Mouse (Mus musculus) lung, embryonic 15.5 days (tissue): ENCODE measurements around the gene Nav2. TPM values are rescaled to one million over a fixed set of nuclear protein-coding genes. Genes with fewer than 3 reads are reported as not detected.

Experiments
- ATAC-seq: fragments of 200-750 bp; cut with Nextera tagmentation; 2 replicates; pipeline ENCODE4 v1.8.0; 2017; ENCODE audit warnings: moderate number of reproducible peaks, borderline replicate concordance; ENCODE audit not compliant: low FRiP score, low TSS enrichment; ENCODE audit errors: extremely low read depth
- H3K27ac ChIP-seq: fragments of 300-500 bp; sonication (generic); 2 replicates; pipeline ENCODE4 v1.5.1; 2015; ENCODE audit warnings: moderate library complexity, mild to moderate bottlenecking, inconsistent platforms
- H3K27me3 ChIP-seq: fragments of 300-500 bp; sonication (generic); 2 replicates; pipeline ENCODE4 v1.6.1; 2015; ENCODE audit warnings: inconsistent platforms
- H3K36me3 ChIP-seq: fragments of 300-500 bp; sonication (generic); 2 replicates; pipeline ENCODE4 v1.6.1; 2015; ENCODE audit warnings: inconsistent platforms
- H3K4me1 ChIP-seq: fragments of 300-500 bp; sonication (generic); 2 replicates; pipeline ENCODE4 v1.6.1; 2015; ENCODE audit warnings: inconsistent platforms
- H3K4me2 ChIP-seq: fragments of 300-500 bp; sonication (generic); 2 replicates; pipeline ENCODE4 v1.6.1; 2015; ENCODE audit warnings: inconsistent platforms, mild to moderate bottlenecking, moderate library complexity
- H3K4me3 ChIP-seq: fragments of 300-500 bp; sonication (generic); 2 replicates; pipeline ENCODE4 v1.5.1; 2015; ENCODE audit warnings: mild to moderate bottlenecking, inconsistent platforms
- H3K9ac ChIP-seq: fragments of 300-500 bp; sonication (generic); 2 replicates; pipeline ENCODE4 v1.6.1; 2015; ENCODE audit warnings: inconsistent platforms
- H3K9me3 ChIP-seq: fragments of 300-500 bp; sonication (generic); 2 replicates; pipeline ENCODE4 v1.6.1; 2016; ENCODE audit warnings: inconsistent platforms
- WGBS: fragments of 180-500 bp; shearing (Covaris S2); methylation state at CpG from one replicate; pipeline ENCODE4 v1.1.7; 2015; 5-methylcytosine and 5-hydroxymethylcytosine counted together
- polyA plus RNA-seq: library from polyadenylated mRNA; unstranded; fragments of >200 nt; fragmentation: Nextera tagmentation; extraction: Ambion mirVana; gene quantifications from 2 replicates; pipeline ENCODE4 v1.2.1, GENCODE M21; 2015

Gene Nav2
- polyA plus RNA-seq, 1 experiment from 2014 or later = 27.6 TPM

DNA sequence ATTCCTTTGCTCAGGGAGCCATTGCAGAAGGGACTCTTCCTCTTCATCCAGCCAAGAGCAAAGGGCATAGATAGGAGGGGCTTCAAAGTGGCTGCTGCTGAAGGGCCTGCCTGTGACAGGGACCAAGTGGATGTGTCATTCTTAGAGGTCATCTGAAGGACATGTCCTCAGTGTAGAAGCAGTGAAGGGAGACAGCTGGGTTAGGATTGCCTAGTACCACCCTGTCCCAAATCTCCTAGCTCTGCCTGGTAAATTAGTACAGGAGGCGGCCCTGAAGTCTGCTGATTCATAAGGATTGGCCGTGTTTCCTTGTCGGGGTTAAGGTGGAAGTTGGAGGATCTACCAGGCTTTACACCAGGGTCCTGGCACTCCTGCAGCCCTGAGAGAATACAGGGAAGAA, 691.4 kb downstream of the Nav2 start:
- Histone ChIP-seq H3K9ac (no peak overlapping the region), H3K4me2 (no peak overlapping the region), H3K4me1 (0 out of 2 replicates have a peak, but pooled peaks cover 7% of the 10 kb centered on the region), H3K27me3 (no peaks in the 10 kb centered on the region), H3K27ac (no peak overlapping the region), H3K9me3 (no peaks in the 10 kb centered on the region), H3K36me3 (peaks cover 34% of the 10 kb centered on the region), H3K4me3 (no peak overlapping the region)
- peak; percentile 30; the same call in 1 of the 2 replicates for ATAC-seq
- WGBS = 69% methylated on average over 3 of the region's 3 CpGs

DNA sequence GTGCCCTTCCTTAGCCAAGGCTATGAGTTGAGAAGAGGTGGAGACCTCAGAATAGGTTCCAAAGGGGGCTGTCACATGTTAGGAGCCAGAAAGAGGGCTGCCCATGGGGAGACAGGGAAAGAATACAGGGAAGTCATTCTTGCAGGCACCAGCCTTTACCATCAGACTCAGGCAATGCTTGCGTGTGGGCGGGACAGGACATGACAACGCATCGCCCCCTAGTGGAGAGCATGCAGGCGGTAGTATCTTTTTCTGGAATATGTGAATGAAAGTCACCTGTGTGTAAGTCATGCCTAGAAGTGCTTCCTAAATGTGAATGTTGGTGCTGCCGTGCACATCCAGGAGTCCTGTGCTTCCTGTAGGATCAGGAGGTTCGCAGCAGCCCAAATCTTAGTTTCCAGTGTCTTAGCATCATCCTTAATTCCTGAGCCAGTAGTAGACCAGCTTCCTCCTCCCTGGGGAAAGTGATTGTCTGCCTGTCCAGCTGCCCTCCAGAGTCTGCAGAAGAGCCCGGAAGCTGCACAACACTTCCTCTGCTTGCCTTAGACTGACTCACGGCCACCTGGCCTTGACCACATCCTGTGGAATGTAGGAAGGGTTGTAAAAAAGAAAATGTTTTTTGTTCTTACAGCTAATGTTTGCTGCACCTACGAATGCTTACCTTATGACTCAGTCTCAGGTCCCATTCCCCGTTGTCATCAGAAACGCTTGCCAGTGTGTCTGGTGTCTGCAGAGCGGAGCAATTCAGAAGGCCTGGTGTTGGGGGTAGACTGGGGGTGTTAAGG, 692.9 kb downstream of the Nav2 start:
- 0 out of 2 replicates have a peak, but pooled peaks cover 7% of the 10 kb centered on the region for H3K4me1 ChIP-seq
- no peak overlapping the region for H3K9ac ChIP-seq
- no peaks in the 10 kb centered on the region for H3K9me3 ChIP-seq
- H3K4me3 ChIP-seq = no peak overlapping the region
- no peaks in the 10 kb centered on the region for H3K27me3 ChIP-seq
- no peak overlapping the region for H3K4me2 ChIP-seq
- ATAC-seq = peak; percentile 51; the same call in 1 of the 2 replicates
- 44% methylated on average over 13 of the region's 13 CpGs for WGBS
- 0 out of 2 replicates have a peak overlapping the region, but pooled peaks have one; percentile 3 for H3K27ac ChIP-seq
- peaks cover 28% of the 10 kb centered on the region for H3K36me3 ChIP-seq

DNA sequence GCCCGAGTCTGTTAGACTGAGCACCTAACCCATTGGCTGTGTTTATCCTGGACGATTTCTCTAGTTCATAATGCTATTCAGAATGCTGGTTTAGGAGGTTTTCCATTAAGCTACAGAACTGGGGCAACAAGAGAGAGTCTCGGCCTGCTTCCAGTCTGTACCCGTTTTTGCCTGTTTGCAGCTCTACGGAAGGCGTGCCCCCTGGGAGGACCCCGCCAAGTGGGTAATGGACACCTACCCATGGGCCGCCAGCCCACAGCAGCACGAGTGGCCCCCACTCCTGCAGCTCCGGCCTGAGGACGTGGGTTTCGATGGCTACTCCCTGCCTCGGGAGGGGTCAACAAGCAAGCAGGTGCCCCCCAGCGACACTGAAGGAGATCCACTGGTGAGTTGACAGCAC, 695.7 kb downstream of the Nav2 start:
- ATAC-seq = no peak
- Histone ChIP-seq H3K4me3 (no peak overlapping the region), H3K4me1 (0 out of 2 replicates have a peak, but pooled peaks cover 7% of the 10 kb centered on the region), H3K27ac (no peak overlapping the region), H3K9ac (no peak overlapping the region), H3K36me3 (peaks cover 8% of the 10 kb centered on the region), H3K27me3 (no peaks in the 10 kb centered on the region), H3K4me2 (no peak overlapping the region), H3K9me3 (no peaks in the 10 kb centered on the region)
- 89% methylated on average over 14 of the region's 14 CpGs for WGBS

DNA sequence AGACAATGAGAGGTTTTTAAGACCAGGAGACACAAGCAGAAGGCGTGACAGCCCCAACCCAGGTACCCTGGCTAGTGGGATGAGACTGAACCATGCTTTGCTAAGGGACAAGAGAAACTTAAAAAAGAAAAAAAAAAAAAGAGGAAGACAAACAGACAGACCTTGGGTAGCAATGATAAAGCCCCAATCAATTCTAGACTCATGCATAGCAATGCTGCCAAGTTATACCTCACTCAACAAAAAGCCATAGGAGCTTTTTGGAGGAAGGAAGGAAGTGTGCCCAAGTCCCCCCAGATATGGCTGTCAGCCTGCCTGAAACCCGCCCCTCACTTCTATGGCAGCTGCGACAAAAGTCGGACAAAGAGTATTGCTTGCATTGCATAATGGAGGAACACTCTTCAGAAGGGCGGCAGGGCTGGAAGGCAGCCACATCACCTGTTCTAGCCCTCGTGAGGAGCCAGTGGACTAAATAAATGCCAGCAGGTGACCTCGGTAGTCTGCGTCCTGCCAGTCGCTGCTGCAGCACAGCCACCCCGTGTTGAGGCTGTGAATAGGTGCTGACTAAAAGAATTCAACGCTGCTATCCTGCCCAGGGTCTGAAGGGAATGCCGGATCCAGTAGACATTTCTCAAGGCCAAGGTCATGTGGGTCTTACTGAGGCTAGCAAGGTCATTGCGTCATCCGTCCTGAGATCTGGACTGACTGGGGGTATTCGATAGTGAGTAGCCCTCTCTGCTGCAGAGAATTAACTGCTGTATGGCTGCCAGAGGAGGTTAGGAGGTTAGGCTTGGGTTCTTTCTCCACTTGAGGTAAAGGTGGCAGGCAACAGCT, 696.7 kb downstream of the Nav2 start:
- Histone ChIP-seq H3K4me2 (no peak overlapping the region), H3K27me3 (no peaks in the 10 kb centered on the region), H3K4me3 (no peak overlapping the region), H3K9me3 (no peaks in the 10 kb centered on the region), H3K36me3 (peaks cover 6% of the 10 kb centered on the region), H3K9ac (no peak overlapping the region), H3K27ac (no peak overlapping the region), H3K4me1 (0 out of 2 replicates have a peak, but pooled peaks cover 7% of the 10 kb centered on the region)
- ATAC-seq = no peak
- 80% methylated on average over 15 of the region's 15 CpGs for WGBS

DNA sequence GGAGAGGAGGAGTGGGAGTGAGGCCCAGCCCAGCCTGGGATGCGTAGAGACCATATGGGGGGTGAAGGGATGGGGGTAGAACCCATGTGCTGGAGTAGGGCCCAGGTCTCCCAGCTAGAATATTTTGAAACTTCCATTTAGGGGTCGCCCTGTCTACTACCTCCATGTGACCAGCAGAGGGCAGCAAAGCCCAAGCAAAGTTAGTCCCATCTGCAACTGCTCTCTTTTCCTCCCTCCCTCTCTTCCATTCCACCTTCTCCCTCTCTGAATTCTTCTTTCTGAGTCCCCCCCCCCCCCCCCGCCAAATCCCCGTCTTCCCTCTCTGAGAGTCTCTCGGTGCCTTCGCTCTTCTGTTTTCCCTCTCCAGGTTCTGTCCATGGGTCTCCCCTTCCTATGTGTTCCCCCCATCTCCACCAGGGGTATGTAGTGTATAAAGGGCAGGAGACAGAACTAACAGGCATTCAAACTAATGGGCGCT, 707.8 kb downstream of the Nav2 start:
- Histone ChIP-seq H3K27me3 (peaks cover 5% of the 10 kb centered on the region; the same call in 1 of the 2 replicates), H3K4me3 (no peak overlapping the region), H3K36me3 (no peaks in the 10 kb centered on the region), H3K4me2 (peak overlapping the region; percentile 35; the same call in 1 of the 2 replicates), H3K9me3 (no peaks in the 10 kb centered on the region), H3K4me1 (no peaks in the 10 kb centered on the region), H3K9ac (no peak overlapping the region), H3K27ac (no peak overlapping the region)
- 8% methylated on average over 6 of the region's 7 CpGs for WGBS
- peak; percentile 58; the same call in 1 of the 2 replicates for ATAC-seq

DNA sequence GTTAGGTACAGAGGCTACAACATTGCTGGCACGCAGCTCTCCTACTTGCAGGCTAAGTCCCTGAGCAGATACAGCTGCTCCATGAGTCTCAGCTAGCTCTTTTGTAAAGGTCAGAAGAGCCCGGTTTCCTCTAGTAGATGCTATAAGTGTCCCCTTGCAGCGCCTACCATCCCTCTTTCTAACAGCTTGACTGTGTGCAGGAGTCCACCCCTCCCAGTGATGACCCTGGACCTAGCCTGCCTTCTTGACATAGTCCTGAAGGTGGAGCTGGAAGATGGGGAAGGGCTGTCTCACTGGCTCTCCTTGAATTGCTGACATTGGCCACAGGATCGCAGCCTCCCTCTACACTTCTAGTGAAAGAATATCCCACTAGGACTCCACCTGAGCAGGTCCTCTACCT, 708.6 kb downstream of the Nav2 start:
- no peak for ATAC-seq
- WGBS = 75% methylated on average over 4 of the region's 4 CpGs

DNA sequence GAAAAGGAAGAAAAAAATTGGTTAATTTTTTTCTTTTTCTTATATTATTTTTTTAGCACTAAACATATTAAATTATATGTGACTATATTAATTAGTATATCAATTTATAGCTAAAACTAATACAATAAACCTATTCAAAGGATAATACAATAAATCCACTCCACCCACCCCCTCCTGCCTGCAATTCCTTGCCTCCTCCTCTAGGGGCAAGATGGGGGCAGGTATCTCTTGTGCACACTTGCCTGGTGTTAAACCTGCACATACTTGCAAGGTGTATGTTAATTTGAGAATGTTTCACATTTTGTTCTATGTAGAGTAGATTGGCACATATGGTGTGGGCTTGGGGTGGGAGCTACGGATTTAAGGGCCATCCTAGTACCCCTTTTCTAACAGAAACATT, 711.6 kb downstream of the Nav2 start:
- Histone ChIP-seq H3K4me3 (no peak overlapping the region), H3K27me3 (peaks cover 10% of the 10 kb centered on the region), H3K4me1 (no peaks in the 10 kb centered on the region), H3K36me3 (no peaks in the 10 kb centered on the region), H3K9ac (no peak overlapping the region), H3K4me2 (no peak overlapping the region), H3K27ac (no peak overlapping the region), H3K9me3 (no peaks in the 10 kb centered on the region)
- ATAC-seq = no peak
- 65% methylated on average over 1 of the region's 1 CpGs for WGBS

More for the DNA sequence above, 708.6 kb downstream of the Nav2 start:
- no peaks in the 10 kb centered on the region for H3K36me3 ChIP-seq
- no peak overlapping the region for H3K4me2 ChIP-seq
- H3K27ac ChIP-seq = no peak overlapping the region
- H3K27me3 ChIP-seq = peaks cover 5% of the 10 kb centered on the region; the same call in 1 of the 2 replicates
- H3K9me3 ChIP-seq = no peaks in the 10 kb centered on the region
- H3K4me3 ChIP-seq = no peak overlapping the region
- no peaks in the 10 kb centered on the region for H3K4me1 ChIP-seq
- H3K9ac ChIP-seq = no peak overlapping the region

DNA sequence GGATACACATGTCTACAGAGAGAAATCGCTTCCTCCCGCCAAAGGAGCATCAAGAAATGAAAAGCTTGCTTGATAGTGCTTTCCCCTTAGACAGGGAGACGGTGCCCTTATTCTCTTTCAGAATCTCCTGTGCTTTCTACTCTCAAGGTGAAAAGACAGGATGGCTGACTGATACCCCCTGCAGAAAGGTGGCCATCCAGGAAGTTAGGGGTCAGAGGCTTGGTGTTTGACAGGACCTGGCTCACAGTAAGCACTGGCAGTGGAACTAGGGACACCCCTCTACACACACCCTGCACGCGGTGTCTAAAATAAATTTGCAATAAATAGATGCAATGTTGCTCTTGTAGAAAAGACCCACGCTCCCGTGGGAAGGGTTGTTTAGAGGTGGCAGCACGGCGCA, 723.4 kb downstream of the Nav2 start:
- no peak overlapping the region for H3K27ac ChIP-seq
- H3K27me3 ChIP-seq = peaks cover 87% of the 10 kb centered on the region
- ATAC-seq = no peak
- H3K9me3 ChIP-seq = no peaks in the 10 kb centered on the region
- H3K4me1 ChIP-seq = peaks cover 25% of the 10 kb centered on the region
- no peak overlapping the region for H3K9ac ChIP-seq
- H3K36me3 ChIP-seq = no peaks in the 10 kb centered on the region
- no peak overlapping the region for H3K4me2 ChIP-seq
- 12% methylated on average over 9 of the region's 9 CpGs for WGBS
- no peak overlapping the region for H3K4me3 ChIP-seq

DNA sequence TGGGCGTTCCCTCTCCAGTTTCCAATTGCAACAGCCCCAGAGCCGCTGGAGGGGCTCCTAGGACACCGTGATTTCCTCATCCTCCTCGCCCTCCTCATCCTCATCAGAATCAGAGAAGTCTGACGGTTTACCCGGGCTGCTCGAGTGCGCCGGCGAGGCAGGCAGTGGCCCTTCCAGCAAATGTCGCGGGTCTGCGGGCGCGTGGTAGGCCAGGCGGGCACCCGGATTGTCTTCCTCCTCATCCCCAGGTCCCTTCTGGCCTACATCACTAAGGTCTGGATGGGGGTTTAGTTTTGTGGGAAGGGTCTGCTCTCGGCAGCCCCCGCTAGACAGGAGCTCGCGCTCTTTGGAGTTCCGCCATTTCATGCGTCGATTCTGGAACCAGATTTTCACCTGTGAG, 723.9 kb downstream of the Nav2 start:
- Histone ChIP-seq H3K4me3 (no peak overlapping the region), H3K9me3 (no peaks in the 10 kb centered on the region), H3K36me3 (no peaks in the 10 kb centered on the region), H3K27ac (no peak overlapping the region), H3K4me2 (peak overlapping the region; percentile 3; the same call in 1 of the 2 replicates), H3K27me3 (peaks cover 89% of the 10 kb centered on the region), H3K4me1 (peaks cover 25% of the 10 kb centered on the region), H3K9ac (no peak overlapping the region)
- WGBS = 6% methylated on average over 24 of the region's 24 CpGs
- no peak for ATAC-seq

DNA sequence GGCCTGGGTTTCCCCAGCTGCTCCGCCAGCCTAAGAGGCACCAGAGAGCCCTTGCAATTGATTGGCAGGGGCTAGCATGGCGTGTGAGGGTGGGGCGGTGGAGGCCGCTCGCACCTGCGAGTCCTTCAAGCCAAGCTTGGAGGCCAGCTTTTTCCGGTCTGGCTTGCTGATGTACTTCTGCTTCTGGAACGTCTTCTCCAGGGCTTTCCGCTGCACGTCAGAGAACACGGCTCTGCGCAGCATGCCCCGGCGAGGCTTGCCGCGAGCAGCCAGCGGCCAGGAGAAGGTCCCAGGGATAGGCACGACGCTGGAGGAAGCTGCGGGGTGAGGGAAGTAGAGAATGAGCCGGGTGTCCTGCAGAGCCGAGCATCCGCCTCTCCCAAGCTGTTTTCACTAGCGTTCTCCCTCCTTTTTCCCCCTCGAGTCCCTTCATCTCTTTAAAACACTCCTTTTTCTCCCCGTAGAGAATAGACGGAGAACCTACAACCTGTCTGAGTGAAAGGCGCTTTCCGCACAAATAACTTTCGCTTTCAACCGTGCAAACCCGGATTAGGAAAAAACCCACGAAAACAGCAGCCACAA, 725.0 kb downstream of the Nav2 start:
- H3K4me3 ChIP-seq = peak overlapping the region; percentile 44
- ATAC-seq = peak; percentile 79
- no peaks in the 10 kb centered on the region for H3K9me3 ChIP-seq
- peaks cover 30% of the 10 kb centered on the region for H3K4me1 ChIP-seq
- no peak overlapping the region for H3K27ac ChIP-seq
- H3K27me3 ChIP-seq = peaks cover 91% of the 10 kb centered on the region
- under 1% methylated on average over 33 of the region's 33 CpGs for WGBS
- H3K9ac ChIP-seq = peak overlapping the region; percentile 24
- H3K36me3 ChIP-seq = no peaks in the 10 kb centered on the region
- peak overlapping the region; percentile 79 for H3K4me2 ChIP-seq

DNA sequence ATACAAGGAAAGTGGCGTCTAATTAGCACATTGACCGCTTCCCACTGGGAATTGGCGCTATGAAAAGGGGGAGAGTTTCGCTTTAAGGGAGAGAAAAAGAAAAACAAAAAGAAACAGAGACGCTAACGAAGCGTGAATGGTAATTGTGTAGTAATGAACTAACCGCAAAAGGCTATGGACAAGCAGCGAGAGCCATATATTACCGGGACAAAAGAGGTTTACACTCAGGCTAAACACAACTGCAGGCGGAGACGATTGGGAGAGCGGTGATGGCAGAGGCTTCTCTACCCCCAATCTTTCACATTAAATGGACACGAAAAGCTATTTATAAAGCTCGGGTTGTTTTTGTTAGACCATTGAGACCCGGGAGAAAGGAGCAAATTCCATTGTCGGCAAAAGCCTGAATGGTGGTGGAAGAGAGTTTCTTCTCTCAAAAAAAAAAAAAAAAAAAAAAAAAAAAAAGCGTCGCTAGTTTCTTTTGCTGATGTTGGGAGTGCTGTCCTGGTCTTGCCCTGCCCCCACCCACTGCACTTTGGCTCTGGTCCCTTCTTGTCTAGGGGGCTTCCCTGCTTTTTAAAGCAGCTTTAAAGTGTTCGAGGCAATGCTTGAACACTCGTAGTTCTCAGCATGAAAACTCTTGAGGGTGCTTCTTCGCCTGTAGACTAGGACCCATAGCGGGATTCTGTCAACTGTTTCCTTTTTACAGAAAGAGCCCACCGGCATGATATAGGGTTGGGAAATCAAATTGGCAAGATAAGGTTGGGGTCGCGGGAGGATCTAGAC, 726.0 kb downstream of the Nav2 start:
- peaks cover 97% of the 10 kb centered on the region for H3K27me3 ChIP-seq
- H3K9me3 ChIP-seq = no peaks in the 10 kb centered on the region
- no peak for ATAC-seq
- WGBS = under 1% methylated on average over 26 of the region's 26 CpGs
- peaks cover 35% of the 10 kb centered on the region for H3K4me1 ChIP-seq
- peak overlapping the region; percentile 44 for H3K4me3 ChIP-seq
- H3K9ac ChIP-seq = no peak overlapping the region
- H3K27ac ChIP-seq = no peak overlapping the region
- peak overlapping the region; percentile 79 for H3K4me2 ChIP-seq
- no peaks in the 10 kb centered on the region for H3K36me3 ChIP-seq
